Mouse (Mus musculus): Measurements from ENCODE around the gene Rap1b.
"Not testable (repeated sequence)": the region's sequence is repeated elsewhere in the genome, so short reads cannot be mapped to it uniquely, and the experiment has no call there.

Rap1b gene

GRCm38 (mm10) chr10:117845597-117846259, at the start of gene Rap1b:
Rap1b (minus strand) TSS chr10:117846035.
- peak; percentile 96 for DNase-seq

GRCm38 (mm10) chr10:117895186-117895585, 49.4 kb upstream of the Rap1b start:
- no peak for DNase-seq

- DNase-seq: no peak
Observed at GRCm38 (mm10) chr10:117894114-117895035, 48.5 kb upstream of the Rap1b start.

- DNase-seq: not testable (repeated sequence)
Observed at GRCm38 (mm10) chr10:117893128-117893527, 47.3 kb upstream of the Rap1b start.

- no peak for DNase-seq
Observed at GRCm38 (mm10) chr10:117891327-117891726, 45.5 kb upstream of the Rap1b start.

GRCm38 (mm10) chr10:117888822-117889221, 43.0 kb upstream of the Rap1b start:
- DNase-seq: no peak

GRCm38 (mm10) chr10:117885358-117885757, 39.5 kb upstream of the Rap1b start:
- DNase-seq: no peak

GRCm38 (mm10) chr10:117884760-117885159, 38.9 kb upstream of the Rap1b start:
- DNase-seq: no peak

- DNase-seq: no peak
Observed at GRCm38 (mm10) chr10:117883438-117883837, 37.6 kb upstream of the Rap1b start.

GRCm38 (mm10) chr10:117878628-117879027, 32.8 kb upstream of the Rap1b start:
- DNase-seq: no peak

GRCm38 (mm10) chr10:117876801-117877200, 31.0 kb upstream of the Rap1b start:
- no peak for DNase-seq

GRCm38 (mm10) chr10:117876400-117876799, 30.6 kb upstream of the Rap1b start:
- DNase-seq: no peak

- DNase-seq: no peak
Observed at GRCm38 (mm10) chr10:117874936-117875335, 29.1 kb upstream of the Rap1b start.

- no peak for DNase-seq
Observed at GRCm38 (mm10) chr10:117873952-117874351, 28.1 kb upstream of the Rap1b start.

- DNase-seq: no peak
Observed at GRCm38 (mm10) chr10:117872468-117872867, 26.6 kb upstream of the Rap1b start.

- DNase-seq: no peak
Observed at GRCm38 (mm10) chr10:117867301-117867700, 21.5 kb upstream of the Rap1b start.

- no peak for DNase-seq
Observed at GRCm38 (mm10) chr10:117866641-117867040, 20.8 kb upstream of the Rap1b start.

GRCm38 (mm10) chr10:117864695-117865094, 18.9 kb upstream of the Rap1b start:
- no peak for DNase-seq

- DNase-seq: no peak
Observed at GRCm38 (mm10) chr10:117864251-117864650, 18.4 kb upstream of the Rap1b start.

- no peak for DNase-seq
Observed at GRCm38 (mm10) chr10:117862014-117862580, 16.3 kb upstream of the Rap1b start.

GRCm38 (mm10) chr10:117860958-117861357, 15.1 kb upstream of the Rap1b start:
- no peak for DNase-seq

GRCm38 (mm10) chr10:117860361-117860760, 14.5 kb upstream of the Rap1b start:
- DNase-seq: no peak

- DNase-seq: no peak
Observed at GRCm38 (mm10) chr10:117859800-117860199, 14.0 kb upstream of the Rap1b start.

GRCm38 (mm10) chr10:117858241-117858640, 12.4 kb upstream of the Rap1b start:
- DNase-seq: no peak

All from cerebellum, adult 11-12 months (tissue).